Mouse (Mus musculus): ENCODE results near the gene Fam186b. TPM values are rescaled to one million over a fixed set of nuclear protein-coding genes. Genes with fewer than 3 reads are reported as not detected.

The Fam186b gene
- 0.06 TPM for polyA plus RNA-seq (2012; fragmentation: generic; extraction: Trizol)

DNA sequence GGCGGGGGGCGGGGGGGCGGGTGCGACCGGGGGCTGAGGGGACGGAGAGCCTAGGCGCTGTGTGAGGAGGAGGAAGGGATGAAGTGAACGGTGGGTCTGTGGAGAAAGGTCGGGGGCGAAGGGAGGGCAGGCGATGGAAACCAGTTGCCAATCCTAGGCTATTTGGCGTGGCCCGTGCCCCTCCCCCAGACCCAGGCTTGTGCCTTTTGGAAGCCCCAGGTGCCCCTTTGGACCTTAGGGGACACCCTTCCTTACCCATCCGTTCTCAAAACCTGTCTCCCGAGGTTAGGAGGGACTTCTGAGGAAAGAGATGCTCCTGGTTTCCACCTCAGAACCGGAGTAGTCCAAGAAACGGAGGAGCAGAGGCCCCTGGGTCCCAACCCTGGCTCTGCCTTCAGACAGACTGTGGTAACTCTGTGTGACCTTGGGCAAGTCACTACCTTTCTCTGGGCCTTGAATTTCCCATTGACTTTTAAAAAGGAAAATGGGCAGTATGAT lies at the start of gene Fam186b:
Fam186b (minus strand) TSS at position 405 of the 498 bp plus-strand sequence.
- TF ChIP-seq USF1 (IDR thresholded peaks at IDR 0.05; ENCODE audit: low read depth) (no peak), E2F4 (IDR thresholded peaks at IDR 0.05; ENCODE audit: insufficient read depth) (no peak), REST (IDR thresholded peaks at IDR 0.05; ENCODE audit: insufficient read depth, insufficient read length) (no peak), POLR2A (IDR thresholded peaks at IDR 0.05; ENCODE audit: insufficient read length, low read depth) (no peak), MAX (IDR thresholded peaks at IDR 0.05; ENCODE audit: low read depth) (no peak), MYOG (IDR thresholded peaks at IDR 0.05; ENCODE audit: control insufficient read depth in 1 of 3, insufficient read depth in 1 of 3, insufficient read length in 2 of 3, low read depth in 2 of 3) (no peak)

DNA sequence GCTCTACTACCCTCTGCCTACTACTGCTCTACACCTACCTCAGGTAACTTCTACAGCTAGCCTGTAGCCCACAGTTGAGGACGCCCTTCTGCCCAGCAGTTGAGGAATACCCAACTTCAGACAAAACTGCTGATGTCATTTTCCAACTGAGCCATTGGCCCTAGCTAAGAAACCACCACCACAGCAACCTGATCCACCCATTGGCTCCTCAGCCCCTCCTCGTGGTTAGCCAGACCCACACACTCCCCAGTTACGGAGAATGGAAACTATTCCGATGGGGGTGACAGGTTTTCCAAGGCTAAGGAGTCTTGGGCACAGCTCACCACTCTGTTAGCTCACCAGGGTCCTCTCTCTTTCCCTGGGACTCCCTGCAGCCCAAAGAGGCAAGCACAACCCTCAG lies 49.3 kb upstream of the Fam186b start:
- Histone ChIP-seq H3K4me2 (ENCODE audit: low read depth) (peak overlapping the region; percentile 79), H3ac (ENCODE audit: control insufficient read depth, insufficient read length) (no peak overlapping the region), H3K4me3 (peak overlapping the region; percentile 5)

More for the DNA sequence above, at the start of gene Fam186b:
- H3K4me3 ChIP-seq, result peak within 1 kb of the TSS; percentile 46
- no peaks in the 10 kb centered on the region for H3K27me3 ChIP-seq (ENCODE audit: control insufficient read depth, insufficient read depth, insufficient read length)
- H3K79me2 ChIP-seq (ENCODE audit: control insufficient read depth, insufficient read depth), result no peaks in the 10 kb centered on the region
- peak within 1 kb of the TSS; percentile 19 for H3ac ChIP-seq (ENCODE audit: control insufficient read depth, insufficient read length)
- H3K4me2 ChIP-seq (ENCODE audit: low read depth), result peak within 1 kb of the TSS; percentile 89
- H3K36me3 ChIP-seq (ENCODE audit: control insufficient read depth, insufficient read depth), result no peaks in the 10 kb centered on the region

GRCm38 (mm10) chr15:99344148-99344870 lies 48.6 kb upstream of the Fam186b start:
- H3K4me3 ChIP-seq, result peak overlapping the region; percentile 5
- H3ac ChIP-seq (ENCODE audit: control insufficient read depth, insufficient read length), result no peak overlapping the region
- peaks cover 81% of the 10 kb centered on the region for H3K79me2 ChIP-seq (ENCODE audit: control insufficient read depth, insufficient read depth)
- H3K27me3 ChIP-seq (ENCODE audit: control insufficient read depth, insufficient read depth, insufficient read length), result no peaks in the 10 kb centered on the region
- peak overlapping the region; percentile 79 for H3K4me2 ChIP-seq (ENCODE audit: low read depth)
- TF ChIP-seq SRF (IDR thresholded peaks at IDR 0.05; ENCODE audit: control insufficient read depth, insufficient read length, low read depth), result no peak
- TF ChIP-seq MAX (IDR thresholded peaks at IDR 0.05; ENCODE audit: low read depth), result no peak
- TF ChIP-seq MYOG (IDR thresholded peaks at IDR 0.05; ENCODE audit: control insufficient read depth in 1 of 3, insufficient read depth in 1 of 3, insufficient read length in 2 of 3, low read depth in 2 of 3), result no peak
- TF ChIP-seq MYOD1 (IDR thresholded peaks at IDR 0.05; ENCODE audit: control insufficient read depth in 1 of 3, insufficient read length in 2 of 3, low read depth in 2 of 3), result no peak
- no peak for TF ChIP-seq POLR2A (IDR thresholded peaks at IDR 0.05; ENCODE audit: insufficient read length, low read depth)
- TF ChIP-seq USF1 (IDR thresholded peaks at IDR 0.05; ENCODE audit: low read depth), result no peak
- TF ChIP-seq CEBPB (IDR thresholded peaks at IDR 0.05; ENCODE audit: insufficient read depth, poor library complexity, severe bottlenecking), result no peak
- TF ChIP-seq POLR2AphosphoS2 (IDR thresholded peaks at IDR 0.05; ENCODE audit: insufficient read length, low read depth), result no peak
- TF ChIP-seq REST (IDR thresholded peaks at IDR 0.05; ENCODE audit: insufficient read depth, insufficient read length), result no peak
- TF ChIP-seq E2F4 (IDR thresholded peaks at IDR 0.05; ENCODE audit: insufficient read depth), result no peak
- TF ChIP-seq TCF3 (IDR thresholded peaks at IDR 0.05; ENCODE audit: insufficient read length, low read depth), result no peak
- no peak for TF ChIP-seq TCF12 (IDR thresholded peaks at IDR 0.05; ENCODE audit: insufficient read depth, poor library complexity, severe bottlenecking)
- no peaks in the 10 kb centered on the region for H3K36me3 ChIP-seq (ENCODE audit: control insufficient read depth, insufficient read depth)

More for the DNA sequence above, 49.3 kb upstream of the Fam186b start:
- H3K36me3 ChIP-seq (ENCODE audit: control insufficient read depth, insufficient read depth), result no peaks in the 10 kb centered on the region
- H3K79me2 ChIP-seq (ENCODE audit: control insufficient read depth, insufficient read depth), result peaks cover 81% of the 10 kb centered on the region
- TF ChIP-seq POLR2A (IDR thresholded peaks at IDR 0.05; ENCODE audit: insufficient read length, low read depth) (peak; percentile 57), MYOG (IDR thresholded peaks at IDR 0.05; ENCODE audit: control insufficient read depth in 1 of 3, insufficient read depth in 1 of 3, insufficient read length in 2 of 3, low read depth in 2 of 3) (peak in 1 of 3 experiments; percentile 79), MAX (IDR thresholded peaks at IDR 0.05; ENCODE audit: low read depth) (peak; percentile 23), CEBPB (IDR thresholded peaks at IDR 0.05; ENCODE audit: insufficient read depth, poor library complexity, severe bottlenecking) (no peak), TCF12 (IDR thresholded peaks at IDR 0.05; ENCODE audit: insufficient read depth, poor library complexity, severe bottlenecking) (no peak), MYOD1 (IDR thresholded peaks at IDR 0.05; ENCODE audit: control insufficient read depth in 1 of 3, insufficient read length in 2 of 3, low read depth in 2 of 3) (peak in 1 of 3 experiments; percentile 76), E2F4 (IDR thresholded peaks at IDR 0.05; ENCODE audit: insufficient read depth) (no peak), POLR2AphosphoS2 (IDR thresholded peaks at IDR 0.05; ENCODE audit: insufficient read length, low read depth) (peak; percentile 63), SRF (IDR thresholded peaks at IDR 0.05; ENCODE audit: control insufficient read depth, insufficient read length, low read depth) (no peak), USF1 (IDR thresholded peaks at IDR 0.05; ENCODE audit: low read depth) (peak; percentile 54)
- H3K27me3 ChIP-seq (ENCODE audit: control insufficient read depth, insufficient read depth, insufficient read length), result no peaks in the 10 kb centered on the region

DNA sequence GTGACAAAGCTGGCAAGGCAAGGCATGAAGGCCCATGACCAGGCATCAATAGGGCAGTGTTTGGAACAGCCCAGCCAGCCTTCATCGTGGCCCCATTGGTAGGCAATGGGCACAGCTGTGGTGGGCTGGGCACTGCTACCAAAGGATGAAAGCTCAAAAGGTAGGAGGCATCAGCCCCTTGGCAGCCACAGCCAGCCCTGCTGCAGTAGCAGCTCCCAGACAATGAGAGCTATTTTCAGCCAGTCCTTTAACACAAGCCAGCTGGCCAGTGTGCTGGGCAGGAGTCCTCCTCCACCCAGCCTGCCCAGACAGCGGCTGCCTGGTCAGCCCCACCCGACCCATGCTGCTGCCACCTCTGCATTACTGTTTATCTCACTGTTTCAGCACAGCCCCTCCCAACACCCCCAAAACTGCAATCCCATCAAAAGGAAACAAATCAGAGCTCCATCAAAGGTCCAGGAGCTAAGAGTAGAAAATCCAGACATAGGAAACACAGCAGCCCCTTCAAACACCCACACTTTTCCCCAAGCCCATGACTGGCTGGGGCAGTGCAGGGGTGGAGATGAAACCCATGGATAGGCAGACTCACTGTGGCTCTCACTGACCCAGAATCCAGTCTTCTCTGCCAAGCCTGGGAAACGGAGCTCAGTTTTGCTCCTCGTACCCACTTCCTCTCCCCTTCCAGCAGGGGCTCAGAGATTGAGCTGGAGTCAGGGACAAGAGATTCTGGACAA lies 47.9 kb upstream of the Fam186b start:
- no peak for TF ChIP-seq USF1 (IDR thresholded peaks at IDR 0.05; ENCODE audit: low read depth)
- TF ChIP-seq CEBPB (IDR thresholded peaks at IDR 0.05; ENCODE audit: insufficient read depth, poor library complexity, severe bottlenecking), result no peak
- TF ChIP-seq TCF12 (IDR thresholded peaks at IDR 0.05; ENCODE audit: insufficient read depth, poor library complexity, severe bottlenecking), result peak; percentile 63
- TF ChIP-seq E2F4 (IDR thresholded peaks at IDR 0.05; ENCODE audit: insufficient read depth), result no peak
- peak in 2 of 3 experiments; percentile 81 to 93 for TF ChIP-seq MYOD1 (IDR thresholded peaks at IDR 0.05; ENCODE audit: control insufficient read depth in 1 of 3, insufficient read length in 2 of 3, low read depth in 2 of 3)
- peak; percentile 5 for TF ChIP-seq MAX (IDR thresholded peaks at IDR 0.05; ENCODE audit: low read depth)
- TF ChIP-seq POLR2AphosphoS2 (IDR thresholded peaks at IDR 0.05; ENCODE audit: insufficient read length, low read depth), result peak; percentile 74
- TF ChIP-seq MYOG (IDR thresholded peaks at IDR 0.05; ENCODE audit: control insufficient read depth in 1 of 3, insufficient read depth in 1 of 3, insufficient read length in 2 of 3, low read depth in 2 of 3), result peak; percentile 75 to 95 (median 83)
- no peak for TF ChIP-seq REST (IDR thresholded peaks at IDR 0.05; ENCODE audit: insufficient read depth, insufficient read length)
- peak; percentile 73 for TF ChIP-seq TCF3 (IDR thresholded peaks at IDR 0.05; ENCODE audit: insufficient read length, low read depth)
- peak; percentile 45 for TF ChIP-seq POLR2A (IDR thresholded peaks at IDR 0.05; ENCODE audit: insufficient read length, low read depth)
- peak; percentile 53 for TF ChIP-seq SRF (IDR thresholded peaks at IDR 0.05; ENCODE audit: control insufficient read depth, insufficient read length, low read depth)
- H3K4me2 ChIP-seq (ENCODE audit: low read depth), result peak overlapping the region; percentile 79
- peak overlapping the region; percentile 5 for H3K4me3 ChIP-seq
- peaks cover 81% of the 10 kb centered on the region for H3K79me2 ChIP-seq (ENCODE audit: control insufficient read depth, insufficient read depth)
- no peaks in the 10 kb centered on the region for H3K27me3 ChIP-seq (ENCODE audit: control insufficient read depth, insufficient read depth, insufficient read length)
- H3ac ChIP-seq (ENCODE audit: control insufficient read depth, insufficient read length), result no peak overlapping the region
- no peaks in the 10 kb centered on the region for H3K36me3 ChIP-seq (ENCODE audit: control insufficient read depth, insufficient read depth)
